Mouse (Mus musculus) hindlimb bud, embryonic 11.5 days (tissue): Measurements from ENCODE around the gene Vmn1r151.
"Not testable (repeated sequence)": the region's sequence is repeated elsewhere in the genome, so short reads cannot be mapped to it uniquely, and the experiment has no call there.

ENCODE experiments used
- DNase-seq: peaks from one replicate; pipeline ENCODE4 v3.0.0-alpha.2; 2012; ENCODE audit warnings: low read depth, low spot score; ENCODE audit errors: extremely low spot score

The Vmn1r151 gene

DNA sequence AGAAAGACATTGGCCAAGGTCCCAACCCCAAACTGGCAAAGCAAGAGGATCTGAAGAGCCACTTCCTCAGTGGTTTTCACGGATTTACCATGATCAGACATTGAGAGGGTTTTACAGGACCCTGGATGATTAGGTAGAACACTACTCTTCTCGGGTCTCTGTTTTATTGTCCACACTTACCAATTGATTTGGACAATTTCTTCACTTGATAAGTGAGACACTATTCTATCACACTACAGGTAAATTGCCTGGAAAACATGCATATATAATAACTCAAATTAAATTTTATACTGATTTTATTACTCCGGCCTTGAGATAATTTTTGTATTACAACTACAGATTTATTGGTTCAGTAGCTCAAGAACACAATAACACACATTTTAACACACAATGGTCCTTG, at the start of gene Vmn1r151:
Gene Vmn1r151, minus strand, starts transcription at position 101 of the 400 bp plus-strand sequence.
- DNase-seq, result not testable (repeated sequence)

DNA sequence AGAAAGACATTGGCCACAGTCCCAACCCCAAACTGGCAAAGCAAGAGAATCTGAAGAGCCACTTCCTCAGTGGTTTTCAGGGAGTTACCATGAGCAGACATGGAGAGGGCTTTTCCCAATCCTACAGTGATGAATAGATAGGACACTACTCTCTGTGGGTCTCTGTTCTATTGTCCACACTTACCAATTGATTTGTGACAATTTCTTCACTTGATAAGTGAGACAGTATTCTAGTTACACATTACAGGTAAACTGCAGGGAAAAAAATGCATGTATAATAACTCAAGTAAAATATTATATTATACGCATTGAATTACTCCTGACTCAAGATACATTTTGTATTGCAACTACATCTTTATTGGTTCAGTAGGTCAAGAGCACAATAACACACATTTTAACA, 35.3 kb upstream of the Vmn1r151 start, which contains the start of gene Gm8677:
Gene Gm8677, minus strand, starts transcription at position 101 of the 400 bp plus-strand sequence.
- not testable (repeated sequence) for DNase-seq

DNA sequence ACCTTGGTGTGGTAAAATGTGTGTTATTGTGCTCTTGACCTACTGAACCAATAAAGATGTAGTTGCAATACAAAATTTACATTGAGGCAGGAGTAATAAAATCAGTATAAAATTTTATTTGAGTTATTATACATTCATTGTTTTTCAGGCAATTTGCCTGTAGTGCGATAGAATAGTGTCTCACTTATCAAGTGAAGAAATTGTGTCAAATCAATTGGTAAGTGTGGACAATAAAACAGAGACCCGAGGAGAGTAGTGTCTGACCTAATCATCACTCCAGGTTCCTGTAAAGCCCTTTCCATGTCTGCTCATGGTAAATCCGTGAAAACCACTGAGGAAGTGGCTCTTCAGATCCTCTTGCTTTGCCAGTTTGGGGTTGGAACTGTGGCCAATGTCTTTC, 23.2 kb upstream of the Vmn1r151 start, which contains the start of gene Vmn1r152:
Gene Vmn1r152, plus strand, starts transcription at position 301 of the 400 bp plus-strand sequence.
- not testable (repeated sequence) for DNase-seq

DNA sequence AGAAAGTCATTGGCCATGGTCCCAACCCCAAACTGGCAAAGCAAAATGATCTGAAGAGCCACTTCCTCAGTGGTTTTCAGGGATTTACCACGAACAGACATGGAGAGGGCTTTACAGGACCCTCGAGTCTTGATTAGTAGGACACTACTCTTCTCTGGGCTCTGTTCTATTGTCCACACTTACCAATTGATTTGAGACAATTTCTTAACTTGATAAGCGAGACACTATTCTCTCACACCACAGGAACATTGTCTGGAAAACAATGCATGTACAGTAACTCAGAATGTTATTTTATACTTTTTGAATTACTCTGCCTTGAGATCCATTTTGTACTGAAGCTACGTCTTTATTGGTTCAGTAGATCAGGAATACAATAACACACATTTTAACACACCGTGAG, 35.5 kb downstream of the Vmn1r151 start, which contains the start of gene Gm10665:
Gene Gm10665, minus strand, starts transcription at position 101 of the 400 bp plus-strand sequence.
- not testable (repeated sequence) for DNase-seq
